Mouse (Mus musculus) thymus, postnatal 14 days (tissue): ENCODE measurements around the gene Impad1.

ENCODE experiments used
- DNase-seq: peaks from one replicate; pipeline ENCODE4 v3.0.0; 2021

The Impad1 gene

DNA sequence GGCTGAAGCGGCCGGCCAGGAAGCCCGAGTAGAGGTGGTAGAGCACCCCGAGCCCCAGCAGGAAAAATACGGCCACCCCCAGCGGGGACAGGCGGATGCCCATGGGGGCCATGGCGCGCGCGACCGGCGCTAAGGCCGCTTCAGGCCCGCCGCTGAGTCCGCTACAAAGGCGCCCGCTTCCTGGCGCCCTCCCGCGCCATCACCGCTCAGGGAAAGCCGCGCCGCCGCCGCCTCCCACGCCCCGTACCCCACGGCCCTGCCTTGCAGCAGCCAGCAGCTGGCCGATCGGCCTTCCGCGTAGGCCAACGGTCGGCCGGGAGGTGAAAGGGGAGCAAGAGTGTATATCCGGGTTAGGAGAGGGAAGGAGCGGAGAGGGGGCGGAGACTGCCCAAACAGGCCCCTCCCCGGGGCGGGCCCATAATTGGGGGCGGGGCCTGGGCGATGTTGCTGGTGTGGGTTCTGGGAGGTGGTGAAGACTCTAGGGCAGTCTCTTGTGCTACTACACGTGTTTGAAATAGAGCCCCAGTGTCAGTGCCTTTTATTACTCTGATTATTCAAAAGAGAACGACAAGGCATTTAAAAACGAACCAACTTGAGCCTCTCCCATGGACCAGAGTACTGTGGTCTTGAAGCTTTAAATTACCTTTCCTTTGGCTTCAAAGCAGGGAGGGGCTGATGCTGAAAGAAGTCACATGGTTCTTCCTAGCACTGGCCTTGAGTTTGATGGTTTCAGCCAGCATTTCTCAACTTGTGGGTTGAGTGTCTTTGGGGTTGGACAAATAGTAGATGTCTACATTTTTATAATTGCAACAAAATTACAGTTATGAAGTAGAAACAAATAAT, at the start of gene Impad1:
Impad1 (minus strand) TSS at position 364 of the 843 bp plus-strand sequence.
- peak; percentile 90 for DNase-seq

GRCm38 (mm10) chr4:4840145-4840544, 47.0 kb upstream of the Impad1 start:
- no peak for DNase-seq

DNA sequence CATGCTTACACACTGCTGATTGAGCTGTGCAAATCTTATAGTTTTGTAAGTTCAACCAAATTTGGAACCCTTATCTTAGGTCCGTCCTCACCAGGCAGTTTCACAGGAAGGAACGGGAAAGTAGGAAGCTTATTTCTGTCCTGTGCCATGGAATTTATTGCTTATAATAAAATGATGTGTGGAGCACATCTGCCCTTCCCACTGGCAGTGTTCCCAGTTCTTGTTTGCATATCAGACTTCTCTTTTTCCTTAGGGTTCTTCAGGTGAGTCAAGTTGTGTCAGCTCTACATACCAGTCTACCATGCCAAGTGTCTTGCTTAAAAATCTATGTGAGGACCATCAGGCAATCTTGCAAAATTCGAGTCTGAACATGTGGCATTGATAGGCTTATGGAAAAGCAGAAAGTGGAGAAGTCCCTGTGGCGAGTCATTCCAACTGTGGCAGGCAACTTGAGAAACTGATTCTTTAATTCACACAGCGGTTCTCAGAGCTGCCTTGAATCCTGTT, 40.7 kb upstream of the Impad1 start:
- no peak for DNase-seq

DNA sequence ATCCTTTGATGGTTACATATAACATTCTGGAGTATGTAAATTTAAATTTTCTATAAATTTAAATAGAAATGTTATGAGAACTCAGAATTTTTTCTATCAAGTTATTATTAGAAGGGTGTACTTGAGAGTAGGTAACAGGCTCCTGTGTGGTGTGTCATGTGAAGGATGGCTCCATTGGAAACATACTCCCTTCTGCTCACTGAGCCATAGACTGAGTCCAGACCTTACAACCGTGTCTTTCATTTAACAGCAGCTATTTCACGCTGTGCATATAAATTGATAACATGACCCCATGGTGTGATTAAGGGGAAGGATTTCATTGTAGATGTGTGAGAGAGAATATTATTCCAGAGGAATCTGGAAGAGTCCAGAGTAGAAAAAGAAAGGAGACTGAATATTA, 35.0 kb upstream of the Impad1 start:
- no peak for DNase-seq

DNA sequence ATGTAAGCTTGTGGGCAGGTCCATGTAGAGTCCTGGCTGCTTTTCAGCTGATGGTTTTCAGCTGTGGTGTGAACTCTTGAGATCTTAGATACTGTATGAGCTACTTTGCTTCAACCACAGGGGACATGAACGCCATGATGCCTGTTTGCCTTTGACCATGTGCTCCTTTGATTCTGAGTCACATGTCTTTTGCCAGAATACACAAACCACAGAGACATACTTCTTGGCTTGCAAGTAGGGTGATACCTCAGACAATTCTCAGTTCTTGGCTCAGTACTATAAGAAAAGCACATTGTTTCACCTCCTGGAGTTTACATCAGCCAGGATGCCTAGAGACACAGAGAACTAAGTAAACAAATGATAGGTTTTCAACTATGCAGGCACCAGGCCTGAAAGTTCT, 29.0 kb upstream of the Impad1 start:
- no peak for DNase-seq

DNA sequence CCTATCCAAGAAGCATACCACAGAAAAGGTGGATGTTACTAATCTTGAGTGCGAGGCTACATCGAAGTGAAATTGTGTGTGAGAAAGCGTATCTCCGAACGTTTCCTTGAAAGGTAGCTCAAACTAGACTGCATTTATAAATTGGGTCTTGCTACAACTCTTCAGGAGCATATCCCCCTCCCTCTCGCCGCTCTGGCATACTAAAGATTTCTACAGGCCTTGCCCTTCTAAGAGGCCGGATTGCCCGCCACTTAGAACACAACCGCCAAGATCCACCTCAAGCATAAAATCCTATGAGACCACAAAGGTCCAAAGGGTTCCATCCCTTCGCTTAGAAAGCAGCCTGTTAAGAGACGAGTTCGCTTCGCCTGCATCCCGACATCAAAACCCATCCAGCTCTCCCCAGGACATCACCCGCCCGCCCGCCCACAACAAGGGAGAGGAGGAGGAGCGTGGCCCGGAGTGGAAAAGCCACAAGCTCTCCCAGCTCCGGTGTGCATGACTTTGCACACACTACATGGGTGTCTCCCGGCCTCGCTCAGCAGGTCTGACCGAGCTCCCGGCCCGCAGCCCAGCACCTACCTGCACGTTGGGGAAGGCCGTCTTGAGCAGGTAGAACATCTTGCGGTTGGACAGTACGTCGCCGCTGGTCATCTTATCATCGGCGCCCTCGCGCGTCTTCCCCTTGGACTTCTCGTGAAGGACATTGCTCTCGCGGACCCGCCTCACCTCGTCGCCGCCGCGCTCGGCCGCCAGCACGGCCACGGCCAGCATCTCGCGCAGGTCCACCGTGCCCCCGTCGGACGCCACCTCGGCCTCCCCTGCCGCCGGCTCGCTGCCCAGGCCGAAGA, 789 bp downstream of the Impad1 start:
- DNase-seq, result peak; percentile 53

DNA sequence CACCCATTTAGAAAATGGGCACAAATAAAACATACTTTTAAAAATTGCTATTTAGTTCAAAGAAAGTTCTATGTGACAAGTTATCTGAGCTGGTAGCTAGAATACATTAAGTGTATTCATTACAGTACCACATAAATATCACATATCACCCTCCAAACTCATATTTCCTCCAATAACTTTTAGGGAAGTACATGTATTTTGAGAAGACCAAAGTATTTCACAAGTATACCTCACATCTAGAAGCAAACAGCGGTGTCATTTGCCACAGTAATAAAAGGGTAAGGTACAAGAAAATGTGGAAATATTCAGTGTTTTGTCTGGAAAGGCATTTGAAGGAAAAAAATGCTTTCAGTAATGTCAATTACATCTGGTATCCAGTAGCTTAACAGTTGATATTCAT, 2.0 kb downstream of the Impad1 start:
- no peak for DNase-seq

DNA sequence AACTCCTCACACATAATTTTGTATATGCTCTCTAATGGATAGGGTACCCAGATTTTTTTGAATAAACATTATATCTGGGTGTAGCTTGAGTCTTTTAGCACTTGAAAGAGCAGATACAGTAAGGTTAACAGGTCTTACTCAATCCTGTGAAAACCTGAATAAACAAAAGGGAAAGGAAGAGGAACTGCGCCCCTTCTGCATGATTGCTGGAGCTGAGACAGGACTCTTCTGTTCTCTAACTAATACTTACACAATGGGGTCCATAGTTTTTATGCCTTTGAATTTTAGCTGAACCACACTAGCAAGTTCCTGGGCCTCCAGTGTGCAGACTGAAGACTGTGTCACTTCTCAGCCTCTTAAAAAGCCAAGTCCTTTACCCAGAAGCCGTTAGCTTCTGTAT, 8.0 kb downstream of the Impad1 start:
- DNase-seq, result no peak

- DNase-seq, result no peak
Observed at GRCm38 (mm10) chr4:4784305-4784704, 8.8 kb downstream of the Impad1 start.

- DNase-seq, result no peak
Observed at GRCm38 (mm10) chr4:4783686-4783957, 9.5 kb downstream of the Impad1 start.

DNA sequence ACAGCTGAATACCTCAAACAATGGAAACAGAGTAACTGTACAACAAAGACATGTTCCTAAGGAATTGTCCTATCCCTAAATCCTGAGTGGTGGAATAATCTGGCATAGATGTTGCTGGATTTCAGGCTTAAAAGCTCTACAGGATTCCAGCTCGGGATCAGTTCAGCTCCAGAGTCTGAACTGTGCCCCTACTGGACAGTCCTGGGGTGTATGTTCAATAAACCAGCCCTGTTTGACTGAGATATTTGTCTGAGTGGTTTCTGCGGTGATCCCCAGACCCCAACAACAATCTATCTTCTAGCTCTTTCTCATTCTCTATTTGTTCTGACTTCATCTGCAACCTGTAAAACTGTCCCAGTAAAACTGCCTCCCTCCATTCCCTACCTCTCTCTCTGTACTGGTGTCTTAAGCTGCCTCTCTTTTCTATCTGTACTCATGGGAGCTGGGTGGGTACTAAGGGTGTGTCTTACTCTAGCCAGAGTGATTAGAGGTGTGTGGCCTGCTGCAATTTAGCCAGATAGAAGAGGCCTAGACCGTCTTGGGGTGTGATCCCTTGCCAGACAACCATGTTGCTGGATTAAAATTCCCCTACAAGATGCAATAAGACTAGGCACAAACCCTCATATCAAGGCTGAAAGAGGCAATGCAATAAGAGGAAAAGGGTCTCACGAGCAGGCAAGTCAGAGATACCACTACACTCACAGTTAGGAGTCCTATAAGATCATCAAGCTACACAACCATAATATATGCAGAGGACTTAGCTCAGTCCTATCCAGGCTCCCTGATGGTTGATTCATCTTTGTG, 10.1 kb downstream of the Impad1 start:
- no peak for DNase-seq

DNA sequence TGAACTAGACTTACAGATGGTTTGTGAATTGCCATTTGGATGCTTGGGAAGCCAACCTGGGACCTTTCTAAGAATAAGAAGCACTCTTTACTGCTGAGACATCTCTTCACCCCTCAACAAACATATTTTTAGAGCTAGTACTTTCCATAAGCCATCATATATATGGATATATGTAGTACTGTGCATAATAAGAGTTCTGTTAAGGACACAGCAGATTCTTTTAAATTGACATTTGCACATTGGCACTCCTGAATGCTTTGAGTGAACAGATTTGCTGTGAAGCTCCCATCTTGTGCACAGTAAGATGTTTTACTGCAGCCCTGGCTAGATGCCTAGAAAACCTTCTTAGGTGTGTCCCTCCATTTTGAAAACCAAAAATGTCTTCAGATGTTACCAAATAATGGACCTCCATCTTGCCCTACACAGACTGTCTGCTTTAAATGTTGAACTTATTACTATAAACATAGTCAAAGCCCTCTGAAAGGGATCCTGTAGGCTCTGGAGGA, 13.8 kb downstream of the Impad1 start:
- DNase-seq, result no peak

GRCm38 (mm10) chr4:4771523-4772114, 21.5 kb downstream of the Impad1 start:
- no peak for DNase-seq

DNA sequence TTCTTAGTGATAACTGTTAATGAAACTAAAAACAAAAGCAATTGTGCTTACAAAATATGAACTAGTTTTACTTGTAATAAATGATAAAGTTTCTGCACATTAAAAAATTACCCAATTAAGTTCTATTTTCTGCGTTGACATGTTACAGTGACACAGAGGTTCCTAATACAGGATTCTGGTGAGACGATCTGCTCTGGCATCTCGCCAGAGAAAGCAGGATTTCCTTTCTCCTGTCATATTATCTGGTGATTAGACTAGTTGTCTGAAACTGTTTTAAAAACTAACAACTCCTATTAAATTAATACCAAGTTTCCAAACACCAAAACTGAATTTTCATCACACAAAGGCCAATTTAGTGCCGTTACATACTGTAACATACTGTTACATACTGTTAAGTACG, 27.3 kb downstream of the Impad1 start:
- DNase-seq, result no peak

GRCm38 (mm10) chr4:4758376-4758775, 34.8 kb downstream of the Impad1 start:
- no peak for DNase-seq

- no peak for DNase-seq
Observed at GRCm38 (mm10) chr4:4729427-4729826, 63.7 kb downstream of the Impad1 start.

GRCm38 (mm10) chr4:4726241-4726776, 66.8 kb downstream of the Impad1 start:
- DNase-seq, result no peak

GRCm38 (mm10) chr4:4723821-4724220, 69.3 kb downstream of the Impad1 start:
- no peak for DNase-seq

- no peak for DNase-seq
Observed at GRCm38 (mm10) chr4:4722081-4722480, 71.1 kb downstream of the Impad1 start.

DNA sequence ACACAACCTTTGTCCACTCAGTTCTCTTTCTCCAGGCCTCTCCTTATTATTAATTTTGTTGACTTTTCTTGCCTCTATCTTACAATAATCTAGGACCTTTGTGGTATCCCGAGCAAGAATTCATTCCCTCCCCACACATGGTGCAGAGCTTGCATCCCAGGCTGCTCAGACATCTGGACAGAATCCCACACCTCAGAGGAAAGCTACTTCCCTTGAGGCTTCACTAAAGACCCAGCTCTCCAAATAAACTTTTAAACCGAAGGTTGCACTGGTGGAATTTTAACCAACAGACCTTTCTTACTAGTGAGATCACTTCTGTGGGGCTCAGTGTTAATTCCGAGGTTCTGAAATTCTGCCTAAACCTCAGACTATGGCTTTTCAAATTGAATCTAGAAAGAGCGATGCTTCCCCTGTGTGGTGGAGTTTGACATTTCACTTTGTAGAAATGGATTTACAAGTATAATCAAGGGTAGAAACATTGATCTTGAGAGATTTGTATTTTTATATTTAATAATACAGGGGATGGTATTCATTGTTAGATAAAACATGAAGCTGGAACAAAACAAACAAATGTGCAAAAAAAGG, 75.3 kb downstream of the Impad1 start:
- DNase-seq, result no peak
